Mouse (Mus musculus) T-helper 1 cell (primary cell): Measurements from ENCODE around the gene 4930579G24Rik.

Experiments
- in situ Hi-C: fragments of 300-600 bp; cut with MboI, MseI; formaldehyde crosslinking; loops from one replicate; pipeline ENCODE4 v1.15.1; 2025; ENCODE audit warnings: high pct_unique_total_duplicates

Gene 4930579G24Rik

DNA sequence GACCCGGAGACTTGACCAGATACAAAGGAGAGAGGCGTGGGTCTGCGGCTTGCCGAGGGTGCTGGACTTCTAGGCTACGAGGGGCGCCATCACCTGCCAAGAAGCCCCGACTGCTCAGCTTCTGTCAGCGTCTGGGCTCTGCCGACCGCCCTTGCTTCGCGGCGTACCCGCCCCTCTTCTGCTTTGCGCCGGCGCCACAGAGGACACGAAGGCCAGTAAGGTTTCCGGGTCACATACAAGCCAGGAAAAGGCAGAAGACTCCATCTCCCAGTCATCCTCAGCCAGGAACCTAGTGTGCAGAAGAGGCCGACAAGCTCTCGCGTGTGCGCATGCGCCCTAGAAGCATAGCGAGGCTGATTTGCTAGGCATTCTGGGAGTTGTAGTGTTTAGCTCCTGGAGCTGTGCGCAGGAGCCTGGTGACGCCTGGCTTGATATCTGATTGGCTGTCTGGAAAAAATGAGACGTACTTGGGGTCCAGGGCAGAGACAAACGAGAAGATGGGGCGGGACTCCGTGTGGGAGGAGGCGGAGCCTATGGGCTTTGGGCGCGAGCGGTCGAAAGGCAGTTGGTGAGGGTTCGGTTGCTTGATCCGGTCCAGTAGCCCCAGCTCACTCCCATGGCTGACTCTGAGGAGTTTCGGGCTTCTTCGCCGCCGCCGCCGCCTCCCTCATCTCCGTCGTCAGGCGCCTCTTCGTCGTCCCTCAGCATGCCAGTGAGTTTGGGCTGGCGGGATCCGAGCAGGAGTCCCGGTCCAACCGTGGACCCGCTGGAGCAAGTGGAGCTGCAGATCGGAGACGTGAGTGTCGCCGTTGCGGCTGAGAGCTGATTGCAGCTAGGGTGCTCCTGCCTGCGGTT, at the start of gene 4930579G24Rik:
Gene 4930579G24Rik, plus strand, starts transcription at position 519 of the 855 bp plus-strand sequence.
- in situ Hi-C loops: no loop called here

DNA sequence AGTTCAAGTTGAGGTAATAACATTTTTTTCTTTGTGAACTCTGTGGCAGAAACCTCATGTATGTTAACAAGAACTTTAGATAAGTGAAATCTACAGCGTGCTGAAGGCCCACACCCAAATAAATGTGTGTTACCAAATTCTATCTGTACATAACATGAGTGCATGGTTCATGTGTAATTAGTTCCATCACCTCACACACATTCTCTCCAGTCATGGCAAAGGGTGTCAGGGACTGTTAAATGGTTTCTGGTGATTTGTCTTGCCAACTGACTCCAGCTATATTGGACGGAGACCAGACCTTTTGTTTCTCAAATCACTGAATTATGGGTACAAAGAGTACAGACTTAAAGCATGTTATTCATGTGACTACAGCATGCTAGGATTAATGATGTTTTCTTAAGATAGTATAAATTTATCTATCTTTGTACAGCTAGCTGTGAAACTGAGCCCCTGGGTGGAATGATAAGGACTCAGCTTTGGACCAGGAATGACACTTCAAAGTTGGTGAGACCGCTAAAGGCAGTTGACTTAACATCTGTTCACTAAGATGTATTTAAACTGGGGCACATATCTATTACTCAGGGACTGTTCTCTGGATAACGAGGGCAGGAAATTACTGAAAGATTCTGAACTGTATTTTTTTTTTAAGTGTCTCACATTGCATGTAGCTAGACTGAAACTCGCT, 48.8 kb upstream of the 4930579G24Rik start:
- in situ Hi-C loops: no loop called here

DNA sequence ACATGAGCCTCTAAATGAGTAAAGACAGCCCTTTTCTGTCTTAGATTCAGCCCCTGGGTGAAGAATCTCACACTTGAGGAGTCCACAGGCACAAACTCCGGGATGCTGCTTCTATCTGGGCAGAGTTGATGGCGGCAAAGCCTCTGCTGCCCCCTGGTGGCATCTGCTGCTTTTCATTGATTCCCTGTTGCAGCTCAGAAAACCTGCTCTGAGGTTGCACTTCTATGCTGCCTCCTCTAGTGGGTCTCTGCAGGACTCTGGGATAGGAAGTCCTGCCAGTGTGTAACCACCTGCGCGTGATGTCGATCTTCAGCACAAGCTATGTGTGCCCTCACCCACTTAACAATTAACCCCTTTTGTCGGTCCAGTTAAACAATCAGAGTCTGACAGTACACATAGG, 42.1 kb upstream of the 4930579G24Rik start:
- in situ Hi-C loops: loop anchor here (5.0 kb wide), 2 partner anchors 360 to 630 kb away; no protein-coding TSS in a partner anchor

DNA sequence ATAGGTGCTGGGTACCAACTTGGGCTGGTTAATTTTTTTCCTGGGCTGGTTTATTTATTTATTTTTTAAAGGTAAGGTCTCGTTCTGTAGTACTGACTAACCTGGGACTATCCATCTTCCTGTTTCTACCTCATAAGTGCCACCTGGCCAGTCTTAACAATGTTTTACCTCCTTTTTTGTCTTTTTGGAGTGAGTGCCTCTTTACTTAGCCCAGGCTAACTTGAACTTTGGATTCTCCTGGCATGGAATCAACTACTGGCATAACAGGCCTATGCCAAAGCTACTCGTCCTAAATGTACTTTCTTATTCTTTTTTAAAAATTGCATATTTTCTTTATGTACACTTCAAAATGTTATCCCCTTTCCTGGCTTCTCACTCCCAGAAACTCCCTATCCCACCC, 39.2 kb upstream of the 4930579G24Rik start:
- in situ Hi-C loops: loop anchor here (5.0 kb wide), 2 partner anchors 362 to 632 kb away; no protein-coding TSS in a partner anchor

DNA sequence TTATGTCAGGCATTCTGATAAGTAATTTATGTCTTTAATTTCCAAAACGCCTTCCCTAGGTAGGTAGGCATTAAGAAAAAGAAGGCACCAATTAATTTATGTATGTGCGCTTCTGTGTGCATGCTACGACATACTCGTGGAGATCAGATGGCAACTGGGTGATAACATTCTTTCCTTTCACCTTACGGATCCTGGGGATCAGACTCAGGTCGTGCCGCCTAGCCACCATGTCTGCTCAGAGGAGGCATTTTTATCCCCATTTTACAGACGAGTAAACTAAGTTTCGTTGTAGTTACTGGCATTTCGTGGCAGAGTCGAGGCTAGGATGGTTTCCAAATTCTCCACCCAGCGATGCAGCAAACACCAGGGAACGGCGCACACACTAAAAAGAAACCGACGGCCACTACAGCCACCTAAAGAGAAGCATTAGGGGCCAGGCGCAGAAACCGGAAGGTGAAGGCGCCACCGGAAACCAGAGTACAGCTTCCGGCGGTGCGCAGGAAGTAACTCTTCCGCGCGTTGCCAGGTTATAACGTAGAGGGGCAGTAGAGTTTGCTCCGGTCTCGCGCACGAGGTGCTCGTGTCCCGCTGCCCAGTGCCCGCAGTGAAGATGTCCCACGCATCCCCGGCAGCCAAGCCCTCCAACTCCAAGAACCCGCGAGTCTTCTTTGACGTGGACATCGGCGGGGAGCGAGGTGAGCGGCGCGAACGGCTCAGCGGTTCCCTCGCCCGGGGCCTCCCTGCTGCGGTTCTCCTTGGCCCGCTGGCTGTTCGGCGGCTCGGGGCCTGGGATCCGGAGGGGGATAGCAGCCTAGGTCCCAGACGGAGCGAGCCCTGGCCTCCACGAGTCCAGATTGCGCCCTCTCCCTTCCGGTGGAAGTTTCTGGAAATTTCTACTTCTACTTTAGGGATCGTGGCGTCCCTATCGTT, 37.8 kb upstream of the 4930579G24Rik start, which contains the start of gene Ppid:
Gene Ppid, plus strand, starts transcription at position 480 of the 930 bp plus-strand sequence.
- in situ Hi-C loops: no loop called here

DNA sequence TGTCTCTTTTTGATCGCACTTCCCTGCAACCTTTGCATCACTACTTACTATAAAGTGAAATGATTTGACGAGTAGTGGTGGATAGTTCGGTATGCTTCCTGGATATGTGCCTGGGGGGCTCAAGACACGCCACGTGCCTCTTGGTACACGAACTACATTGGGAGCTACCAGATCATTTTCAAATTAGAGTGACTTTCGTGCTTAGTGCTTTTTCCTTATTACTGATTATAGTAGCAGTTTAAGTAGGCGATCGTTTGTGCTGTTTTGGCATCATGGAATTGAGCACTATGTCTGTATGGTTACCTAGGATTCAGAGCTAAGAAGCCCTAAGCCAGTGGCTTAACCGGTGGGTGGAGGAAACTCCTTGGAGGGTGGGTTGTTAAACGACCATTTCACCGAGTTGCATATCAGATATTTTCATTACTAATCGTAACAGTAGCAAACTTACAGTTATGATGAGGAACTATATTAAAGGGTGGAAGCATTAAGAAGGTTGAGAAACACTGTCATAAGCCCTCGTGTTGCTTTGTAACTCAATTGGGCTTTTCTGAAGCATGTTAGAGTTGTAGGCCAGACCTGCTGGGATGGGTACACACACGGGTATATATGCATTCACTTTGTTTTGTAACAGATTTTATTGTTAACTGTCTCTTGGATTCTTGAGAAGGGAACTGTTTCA, 36.9 kb upstream of the 4930579G24Rik start:
- in situ Hi-C loops: no loop called here

DNA sequence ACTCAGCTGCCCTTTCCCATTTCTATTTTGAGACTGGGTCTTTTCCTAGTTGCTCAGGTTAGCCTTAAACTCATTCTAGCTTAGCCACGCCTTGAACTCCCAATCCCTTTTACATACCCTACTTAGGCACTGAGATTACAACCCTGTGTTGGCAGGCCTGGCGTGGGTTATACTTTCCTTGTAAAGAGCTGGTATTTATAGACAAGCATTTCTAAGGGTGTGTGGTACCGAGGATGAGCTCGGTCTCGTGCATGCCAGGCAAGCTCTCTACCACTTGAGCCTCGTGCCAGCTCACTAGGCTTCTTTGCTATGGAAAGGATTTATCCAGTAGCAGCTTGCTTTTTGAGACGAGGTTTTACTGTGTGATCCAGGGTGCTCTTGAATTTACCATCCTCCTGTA, 33.4 kb upstream of the 4930579G24Rik start:
- in situ Hi-C loops: no loop called here

DNA sequence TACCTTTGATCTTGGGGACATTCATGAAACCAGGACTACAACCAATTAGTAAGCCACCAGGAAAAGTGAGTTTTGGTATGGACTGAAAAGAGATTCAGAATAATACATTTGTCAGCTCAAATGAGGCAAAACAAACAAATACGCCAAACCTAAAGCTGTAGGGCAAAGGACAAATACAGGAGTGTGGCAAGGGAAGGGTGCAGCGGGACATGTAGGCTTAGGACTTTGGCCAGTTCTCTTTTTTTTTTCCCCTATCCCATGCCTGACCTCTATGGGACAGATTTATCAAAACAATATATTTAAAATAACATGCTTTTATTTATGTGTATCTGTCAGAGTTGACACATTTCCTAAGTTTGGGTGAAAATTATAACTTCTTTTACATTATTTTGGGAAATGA, 19.0 kb upstream of the 4930579G24Rik start:
- in situ Hi-C loops: no loop called here

DNA sequence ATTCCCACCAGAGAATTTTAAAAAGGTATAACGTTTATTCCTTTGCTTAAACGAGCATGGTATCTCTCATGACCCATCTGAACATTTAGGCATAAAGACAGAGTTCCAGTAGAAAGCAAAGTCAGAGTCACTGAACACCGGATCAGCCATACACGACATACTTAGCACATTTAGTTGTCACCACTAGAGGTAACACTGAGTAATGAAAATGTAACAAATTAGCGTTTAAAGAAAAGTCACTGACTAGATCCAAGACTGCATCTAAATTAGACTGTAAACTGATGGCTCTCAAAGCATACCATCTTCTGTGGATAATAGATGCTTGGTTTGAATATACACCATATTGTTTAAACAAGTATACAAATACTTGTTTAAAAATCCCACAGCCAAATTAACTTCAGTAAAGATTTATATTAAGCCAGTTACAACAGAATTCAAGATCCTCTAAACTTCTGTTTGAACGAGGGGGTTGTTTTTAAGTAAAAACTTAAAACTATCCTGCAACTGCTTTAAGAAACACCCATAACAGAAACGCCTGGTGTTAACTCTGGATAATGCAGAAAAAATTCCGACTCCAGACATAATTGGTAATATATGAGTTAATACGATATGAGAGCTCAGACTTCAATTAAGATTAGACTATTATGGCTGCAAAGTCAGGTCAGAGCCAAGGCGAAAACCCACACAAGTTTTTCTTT, 1.2 kb upstream of the 4930579G24Rik start:
- in situ Hi-C loops: no loop called here

DNA sequence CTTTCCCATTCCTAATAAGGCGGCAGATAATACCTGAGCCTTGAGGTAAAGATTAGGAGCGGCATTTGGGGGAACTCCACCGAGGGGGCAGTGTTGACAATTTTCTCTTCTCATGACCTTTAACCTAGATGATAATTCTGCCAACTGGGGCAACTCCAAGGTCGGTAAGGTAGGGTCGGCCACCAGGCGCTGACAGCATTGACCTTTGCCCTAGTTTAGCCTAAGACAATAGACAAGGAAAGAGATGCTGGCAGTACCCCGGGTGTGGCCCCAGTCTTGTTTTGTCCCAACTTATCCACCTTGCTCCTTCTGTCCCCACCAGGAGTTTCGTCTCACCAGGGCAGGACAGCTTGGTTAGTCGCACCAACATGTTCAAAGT, 708 bp upstream of the 4930579G24Rik start:
- in situ Hi-C loops: no loop called here

DNA sequence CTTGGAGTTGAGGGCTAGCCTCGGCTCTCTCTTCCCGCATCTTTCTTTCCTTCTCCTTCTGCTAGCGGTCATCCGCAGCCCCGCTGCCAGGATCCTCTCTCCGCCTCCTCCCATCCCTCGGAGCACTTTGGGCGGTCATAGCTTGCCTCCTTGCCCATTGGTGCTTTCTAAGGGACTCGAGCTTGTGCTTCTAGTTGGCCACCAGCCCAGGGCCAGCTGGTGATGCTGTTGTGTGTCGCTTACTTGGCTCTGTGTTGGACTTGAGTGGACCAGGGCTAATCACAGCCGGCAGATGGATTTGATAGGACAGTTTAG, 494 bp downstream of the 4930579G24Rik start, which contains the start of gene Etfdh:
Gene Etfdh, minus strand, starts transcription at position 85 of the 315 bp plus-strand sequence.
- in situ Hi-C loops: no loop called here

DNA sequence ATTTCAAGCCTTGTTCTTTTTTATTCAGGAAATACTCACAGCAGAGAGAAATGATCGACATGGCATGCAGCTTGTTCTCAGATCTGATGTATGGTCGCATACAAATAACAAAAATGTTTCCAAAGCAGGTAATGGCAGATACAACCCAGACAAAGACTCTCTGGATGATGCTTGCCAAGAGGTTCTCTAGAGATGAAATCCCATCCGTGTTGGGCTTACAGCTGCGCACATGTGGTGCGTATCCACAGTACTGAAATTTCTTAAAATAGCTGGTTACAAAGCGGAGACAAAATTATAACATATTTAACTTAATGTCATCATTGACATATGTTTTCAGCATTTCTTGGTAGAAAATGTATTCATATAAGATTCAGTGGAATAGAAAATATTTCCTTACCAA, 23.2 kb downstream of the 4930579G24Rik start:
- in situ Hi-C loops: no loop called here

DNA sequence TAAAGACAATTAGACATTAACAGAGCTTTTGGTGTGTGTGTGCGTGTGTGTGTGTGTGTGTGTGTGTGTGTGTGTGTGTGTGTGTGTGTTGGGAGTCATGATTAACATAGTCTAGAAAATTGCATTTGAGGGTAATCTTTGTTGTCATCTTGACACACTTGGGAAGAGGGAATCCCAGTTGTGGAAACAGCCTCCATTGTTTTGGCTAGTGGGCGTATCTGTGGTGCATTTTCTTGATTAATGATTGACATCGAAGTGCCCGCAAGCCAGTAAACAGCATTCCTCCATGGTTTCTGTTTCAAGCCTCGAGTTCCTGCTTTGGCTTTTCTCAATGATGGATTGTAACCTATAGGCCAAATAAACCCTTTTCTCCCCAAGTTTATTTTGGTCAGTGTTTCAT, 27.8 kb downstream of the 4930579G24Rik start:
- in situ Hi-C loops: no loop called here

DNA sequence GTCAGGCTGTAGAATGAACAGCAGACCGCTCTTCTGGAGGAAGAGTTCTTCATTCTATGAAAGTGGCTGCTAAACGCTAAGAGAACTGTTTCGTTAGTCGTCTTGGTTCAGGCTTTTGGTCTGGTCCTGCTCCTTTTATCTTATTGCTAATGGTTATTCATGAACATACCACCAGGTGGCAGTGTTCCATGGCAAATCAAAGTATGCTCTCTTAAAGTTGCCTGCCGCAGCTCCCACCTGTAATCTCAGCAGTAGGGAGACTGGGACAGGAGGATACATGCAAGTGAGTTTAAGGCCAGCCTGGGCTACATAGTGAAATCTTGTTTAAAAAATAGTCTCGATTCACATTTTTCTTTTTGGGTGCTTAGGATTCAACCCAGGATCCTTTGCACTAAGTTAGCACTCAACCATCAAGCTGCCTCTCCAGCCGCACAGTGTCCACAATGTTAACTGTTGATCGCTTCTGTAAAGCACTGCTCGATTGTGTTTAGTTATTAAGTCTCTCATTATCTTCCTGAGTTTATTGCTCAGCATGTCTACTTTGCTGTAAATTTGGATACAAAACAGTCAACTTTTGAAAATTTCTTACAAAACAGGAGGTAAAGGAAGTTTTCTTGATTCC, 36.0 kb downstream of the 4930579G24Rik start:
- in situ Hi-C loops: loop anchor here (5.0 kb wide), 1 partner anchor 147 kb away; no protein-coding TSS in a partner anchor

DNA sequence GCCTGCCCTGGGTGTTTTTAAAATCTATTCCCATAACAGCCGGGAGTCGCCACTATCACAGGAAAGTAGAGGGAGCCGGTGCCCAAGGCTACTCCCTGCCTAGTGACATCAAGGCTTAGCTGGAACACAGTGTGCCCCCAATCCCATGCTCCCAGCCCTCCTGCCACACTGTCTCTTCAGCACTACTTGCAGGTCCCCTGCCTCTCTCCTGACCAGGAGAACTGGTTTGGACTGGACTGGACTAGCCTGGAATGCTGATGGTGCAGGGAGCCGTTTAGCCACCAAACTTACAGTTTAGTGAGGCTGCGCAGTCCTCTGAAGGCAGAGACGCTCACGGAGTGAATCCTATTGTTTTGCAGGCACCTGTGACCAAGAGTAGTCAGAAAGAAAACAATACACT, 41.7 kb downstream of the 4930579G24Rik start:
- in situ Hi-C loops: loop anchor here (10.0 kb wide), 1 partner anchor 1846 kb away; no protein-coding TSS in a partner anchor

DNA sequence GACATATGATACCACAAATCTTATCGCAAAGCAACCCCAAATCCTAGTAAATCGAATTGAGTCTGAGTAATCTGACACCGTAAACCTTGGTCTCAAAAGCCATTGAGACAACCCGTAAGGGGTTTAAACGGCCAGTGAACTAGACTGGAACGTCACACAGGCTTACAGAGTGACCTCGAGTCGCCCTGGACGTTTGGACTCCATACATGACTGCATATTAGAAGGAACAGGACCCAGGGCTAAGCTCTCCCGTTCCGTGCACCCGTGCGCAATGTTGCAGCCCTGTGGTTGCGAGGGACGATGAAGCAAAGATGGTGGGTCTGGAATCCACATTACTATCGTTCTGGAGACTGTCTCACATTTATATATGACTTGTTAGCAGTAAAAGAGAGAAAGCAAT, 43.3 kb downstream of the 4930579G24Rik start:
- in situ Hi-C loops: loop anchor here (10.0 kb wide), 1 partner anchor 1847 kb away; no protein-coding TSS in a partner anchor

DNA sequence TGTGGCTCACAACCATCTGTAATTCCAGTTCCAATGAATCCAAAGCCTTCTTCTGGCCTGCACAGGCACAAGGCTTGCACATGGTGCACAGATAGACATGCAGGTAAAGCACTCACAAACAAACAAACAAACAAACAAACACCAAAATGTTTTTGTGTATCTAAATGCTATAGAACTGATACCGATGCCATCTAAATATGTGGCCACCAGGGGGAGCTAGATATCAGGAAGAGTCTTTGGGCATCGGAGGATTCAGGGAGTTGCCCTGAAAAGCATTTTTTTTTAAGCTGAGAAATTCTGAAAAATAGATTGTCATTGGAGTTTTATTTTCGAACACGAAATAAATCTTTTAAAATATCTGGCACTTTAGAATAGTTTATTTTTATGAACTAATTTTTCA, 44.2 kb downstream of the 4930579G24Rik start:
- in situ Hi-C loops: loop anchor here (10.0 kb wide), 1 partner anchor 1848 kb away; no protein-coding TSS in a partner anchor

DNA sequence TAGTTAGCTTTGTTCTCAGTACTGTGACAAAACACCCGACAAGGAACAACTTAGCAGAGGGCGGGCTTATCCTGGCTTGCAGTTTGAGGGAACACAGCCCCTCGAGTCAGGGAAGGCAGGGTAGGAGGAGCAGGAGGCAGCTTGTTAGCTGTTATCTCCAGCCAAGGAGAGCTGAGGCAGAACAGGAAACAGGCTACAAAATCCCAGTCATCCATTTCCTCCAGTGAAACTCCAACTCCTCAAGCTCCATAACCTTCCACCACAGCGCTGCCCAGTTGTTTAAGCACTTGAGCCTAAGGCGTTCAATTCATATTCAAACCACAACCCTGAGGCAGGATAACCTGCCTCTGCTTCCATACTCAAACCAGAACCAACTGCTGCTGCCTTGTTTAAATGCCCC, 45.8 kb downstream of the 4930579G24Rik start:
- in situ Hi-C loops: loop anchor here (10.0 kb wide), 1 partner anchor 1850 kb away; no protein-coding TSS in a partner anchor

DNA sequence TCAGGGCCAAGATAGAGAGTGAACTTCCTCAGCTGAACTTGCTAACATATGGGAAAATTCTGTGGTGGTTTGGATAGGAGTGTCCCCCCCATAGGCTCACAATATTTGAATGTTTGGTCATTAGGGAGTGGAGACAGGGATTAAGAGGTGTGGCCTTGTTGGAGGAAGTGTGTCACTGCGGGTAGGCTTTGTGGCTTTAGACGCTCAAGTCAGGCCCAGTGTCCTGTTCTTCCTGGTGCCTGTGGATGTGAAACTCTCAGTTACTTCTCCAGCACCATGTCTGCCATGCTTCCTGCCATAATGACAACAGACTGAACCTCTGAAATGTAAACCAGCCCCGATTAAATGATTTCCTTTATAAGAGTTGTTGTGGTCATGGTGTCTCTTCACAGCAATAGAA, 47.5 kb downstream of the 4930579G24Rik start:
- in situ Hi-C loops: loop anchor here (10.0 kb wide), 1 partner anchor 1852 kb away; no protein-coding TSS in a partner anchor
